Comparison of ENCODE assay signal across 11 mouse cellular contexts in genomic region chr2:91474358-91474757, GRCm38 (mm10). TPM values are rescaled to one million over a fixed set of nuclear protein-coding genes. Genes with fewer than 3 reads are reported as not detected.
DNase-seq lines count a peak whose midpoint lies in the region; ATAC-seq and TF ChIP-seq lines count a peak whose summit lies in the region.
"Had no signal": no experiment of that assay in that cellular context is flagged by ENCODE, and none has a peak within 500 bp of the region (broad histone marks: within the 10 kb centered on the region; RNA-seq: fewer than 3 reads in every experiment).

No protein-coding gene starts in this region.

- no peak for DNase-seq in hindbrain, embryonic 11.5 days (ENCODE audit: low spot score)
- no peak for DNase-seq in gastrocnemius, adult 8-10 months (ENCODE audit: low spot score in 2 of 2)
- DNase-seq in heart, adult 11 months, result no peak
- no peak for DNase-seq in testis, postnatal 10 days (ENCODE audit: low spot score)
- DNase-seq: heart, postnatal 36 days; liver had no signal

- no peaks in the 10 kb centered on the region for H3K9me3 ChIP-seq in liver, embryonic 16.5 days (replicated peaks; ENCODE audit: control insufficient read depth, low read length)
- no peaks in the 10 kb centered on the region for H3K9me3 ChIP-seq in liver, embryonic 12.5 days (replicated peaks)
- no peaks in the 10 kb centered on the region for H3K9me3 ChIP-seq in hindbrain, embryonic 11.5 days (ENCODE audit: control insufficient read depth, low read length)
- H3K9me3 ChIP-seq in kidney, embryonic 16.5 days (ENCODE audit: low read length), result no peaks in the 10 kb centered on the region
- H3K9me3 ChIP-seq: midbrain, embryonic 15.5 days had no signal

- TF ChIP-seq POLR2A in small intestine, adult 2 months (IDR thresholded peaks at IDR 0.05; ENCODE audit: low read depth, low read length), result no peak

- no peak overlapping the region for H3K27ac ChIP-seq in liver, embryonic 16.5 days (ENCODE audit: low read length)
- no peak overlapping the region for H3K27ac ChIP-seq in liver, embryonic 12.5 days
- no peak overlapping the region for H3K27ac ChIP-seq in hindbrain, embryonic 11.5 days (ENCODE audit: low read depth, low read length)
- no peak overlapping the region for H3K27ac ChIP-seq in kidney, embryonic 16.5 days (ENCODE audit: low read length)
- H3K27ac ChIP-seq in small intestine, adult 2 months (ENCODE audit: insufficient read depth, low read depth, low read length), result peak overlapping the region; percentile 55
- H3K27ac ChIP-seq: midbrain, embryonic 15.5 days had no signal

- ATAC-seq in liver, embryonic 16.5 days (ENCODE audit: low read depth), result 0 out of 2 replicates have a peak, but pooled peaks have one; percentile 24
- ATAC-seq in liver, embryonic 12.5 days, result no peak
- 0 out of 2 replicates have a peak, but pooled peaks have one; percentile 23 for ATAC-seq in hindbrain, embryonic 11.5 days (ENCODE audit: low FRiP score)
- peak; percentile 77 for ATAC-seq in kidney, embryonic 16.5 days (ENCODE audit: low FRiP score, low TSS enrichment)
- ATAC-seq: midbrain, embryonic 15.5 days had no signal

- no peak overlapping the region for H3K4me3 ChIP-seq in liver, embryonic 16.5 days (ENCODE audit: low read depth, low read length)
- H3K4me3 ChIP-seq in liver, embryonic 12.5 days, result no peak overlapping the region
- H3K4me3 ChIP-seq in hindbrain, embryonic 11.5 days (ENCODE audit: low read depth, low read length), result no peak overlapping the region
- H3K4me3 ChIP-seq in kidney, embryonic 16.5 days (ENCODE audit: low read length), result no peak overlapping the region
- peak overlapping the region; percentile 23 for H3K4me3 ChIP-seq in small intestine, adult 2 months (ENCODE audit: low read depth, low read length)
- H3K4me3 ChIP-seq: midbrain, embryonic 15.5 days had no signal

- no peaks in the 10 kb centered on the region for H3K27me3 ChIP-seq in liver, embryonic 16.5 days (ENCODE audit: control insufficient read depth, insufficient read depth, low read depth, low read length)
- H3K27me3 ChIP-seq in liver, embryonic 12.5 days (replicated peaks), result peaks cover 4% of the 10 kb centered on the region; the same call in 1 of the 2 replicates
- H3K27me3 ChIP-seq in hindbrain, embryonic 11.5 days (ENCODE audit: control insufficient read depth, insufficient read depth, low read length), result no peaks in the 10 kb centered on the region
- H3K27me3 ChIP-seq in kidney, embryonic 16.5 days (ENCODE audit: insufficient read depth, low read length), result no peaks in the 10 kb centered on the region
- H3K27me3 ChIP-seq in small intestine, adult 2 months (ENCODE audit: control insufficient read depth, insufficient read depth, low read length), result no peaks in the 10 kb centered on the region
- H3K27me3 ChIP-seq: midbrain, embryonic 15.5 days had no signal

- no peaks in the 10 kb centered on the region; the same call in 1 of the 2 replicates for H3K36me3 ChIP-seq in liver, embryonic 16.5 days (ENCODE audit: control insufficient read depth, insufficient read depth)
- H3K36me3 ChIP-seq in liver, embryonic 12.5 days, result peaks cover 25% of the 10 kb centered on the region
- 0 out of 2 replicates have a peak, but pooled peaks cover 2% of the 10 kb centered on the region for H3K36me3 ChIP-seq in hindbrain, embryonic 11.5 days (ENCODE audit: control insufficient read depth, insufficient read depth, low read length)
- peaks cover 31% of the 10 kb centered on the region for H3K36me3 ChIP-seq in kidney, embryonic 16.5 days (ENCODE audit: insufficient read depth, low read length)
- H3K36me3 ChIP-seq in small intestine, adult 2 months (ENCODE audit: control insufficient read depth, insufficient read depth, low read length), result peaks cover 26% of the 10 kb centered on the region
- H3K36me3 ChIP-seq: midbrain, embryonic 15.5 days had no signal

- no peak overlapping the region for H3K9ac ChIP-seq in liver, embryonic 16.5 days (ENCODE audit: low read depth, low read length)
- no peak overlapping the region for H3K9ac ChIP-seq in liver, embryonic 12.5 days
- no peak overlapping the region for H3K9ac ChIP-seq in hindbrain, embryonic 11.5 days (ENCODE audit: low read depth, low read length)
- no peak overlapping the region; the same call in 1 of the 2 replicates for H3K9ac ChIP-seq in kidney, embryonic 16.5 days (replicated peaks; ENCODE audit: low read length)
- H3K9ac ChIP-seq: midbrain, embryonic 15.5 days had no signal

- no peaks in the 10 kb centered on the region for H3K4me1 ChIP-seq in liver, embryonic 16.5 days (ENCODE audit: control insufficient read depth, low read depth, low read length)
- H3K4me1 ChIP-seq in liver, embryonic 12.5 days, result peaks cover 5% of the 10 kb centered on the region
- peaks cover 10% of the 10 kb centered on the region for H3K4me1 ChIP-seq in hindbrain, embryonic 11.5 days (replicated peaks; ENCODE audit: control insufficient read depth, insufficient read depth, low read length)
- peaks cover 15% of the 10 kb centered on the region for H3K4me1 ChIP-seq in kidney, embryonic 16.5 days (ENCODE audit: insufficient read depth, low read length)
- H3K4me1 ChIP-seq in small intestine, adult 2 months (ENCODE audit: control insufficient read depth, insufficient read depth, insufficient read length, low read length), result peaks cover 34% of the 10 kb centered on the region

- TF ChIP-seq CTCF in small intestine, adult 2 months (IDR thresholded peaks at IDR 0.05; ENCODE audit: extremely low read depth, insufficient read length, insufficient replicate concordance, low read depth, low read length), result no peak

- H3K4me2 ChIP-seq in liver, embryonic 16.5 days (ENCODE audit: low read depth, low read length), result no peak overlapping the region
- no peak overlapping the region for H3K4me2 ChIP-seq in liver, embryonic 12.5 days
- H3K4me2 ChIP-seq in hindbrain, embryonic 11.5 days (replicated peaks; ENCODE audit: low read depth, low read length), result no peak overlapping the region
- peak overlapping the region; percentile 24 for H3K4me2 ChIP-seq in kidney, embryonic 16.5 days (replicated peaks; ENCODE audit: low read depth, low read length)
- H3K4me2 ChIP-seq: midbrain, embryonic 15.5 days had no signal

- 62% methylated on average over 12 of the region's 12 CpGs for WGBS in liver, embryonic 16.5 days (ENCODE audit: insufficient replicate concordance)
- 70% methylated on average over 12 of the region's 12 CpGs for WGBS in liver, embryonic 12.5 days (ENCODE audit: insufficient replicate concordance)
- WGBS in hindbrain, embryonic 11.5 days, result 73% methylated on average over 12 of the region's 12 CpGs
- WGBS in kidney, embryonic 16.5 days, result 34% methylated on average over 12 of the region's 12 CpGs
- 21% methylated on average over 12 of the region's 12 CpGs for WGBS in small intestine, adult 2 months

RNA-seq across cellular contexts. Expression of gene Lrp4, which starts 17.0 kb away (rescaled TPM):
- polyA plus RNA-seq in liver, embryonic 16.5 days (2015; fragmentation: Nextera tagmentation; extraction: Ambion mirVana), result 1.4 and 1.7 TPM in 2 replicates
- 1.0 and 1.2 TPM in 2 replicates for polyA plus RNA-seq in liver, embryonic 12.5 days (2016; fragmentation: Nextera tagmentation; extraction: Ambion mirVana)
- 5.9 TPM in 2 replicates for polyA plus RNA-seq in hindbrain, embryonic 11.5 days (2014; fragmentation: Nextera tagmentation; extraction: Ambion mirVana)
- polyA plus RNA-seq in kidney, embryonic 16.5 days (2015; fragmentation: Nextera tagmentation; extraction: Ambion mirVana), result 7.6 and 9.0 TPM in 2 replicates
- polyA plus RNA-seq in small intestine, adult 2 months (2012; rRNA removed), result 6.4 and 12.0 TPM in 2 replicates
- total RNA-seq in gastrocnemius, adult 8-10 months (2022), result 1 to 10 TPM; 6.9 to 9.4 (median 9.2) TPM

RNA-seq across cellular contexts. Expression of gene 1110051M20Rik, which starts 29.9 kb away (rescaled TPM):
- 6.0 and 6.7 TPM in 2 replicates for polyA plus RNA-seq in liver, embryonic 16.5 days (2015; fragmentation: Nextera tagmentation; extraction: Ambion mirVana)
- 9.1 and 10.4 TPM in 2 replicates for polyA plus RNA-seq in liver, embryonic 12.5 days (2016; fragmentation: Nextera tagmentation; extraction: Ambion mirVana)
- polyA plus RNA-seq in hindbrain, embryonic 11.5 days (2014; fragmentation: Nextera tagmentation; extraction: Ambion mirVana), result 102 and 104 TPM in 2 replicates
- polyA plus RNA-seq in kidney, embryonic 16.5 days (2015; fragmentation: Nextera tagmentation; extraction: Ambion mirVana), result 66.9 and 68.9 TPM in 2 replicates
- polyA plus RNA-seq in small intestine, adult 2 months (2012; rRNA removed), result 2.5 and 3.9 TPM in 2 replicates
- 10 to 100 TPM; 15.2 to 21.6 (median 18.8) TPM for total RNA-seq in gastrocnemius, adult 8-10 months (2022)

RNA-seq across cellular contexts. Expression of gene Ckap5, which starts 52.2 kb away (rescaled TPM):
- 32.8 and 39.3 TPM in 2 replicates for polyA plus RNA-seq in liver, embryonic 16.5 days (2015; fragmentation: Nextera tagmentation; extraction: Ambion mirVana)
- polyA plus RNA-seq in liver, embryonic 12.5 days (2016; fragmentation: Nextera tagmentation; extraction: Ambion mirVana), result 57.7 and 59.1 TPM in 2 replicates
- 132 and 171 TPM in 2 replicates for polyA plus RNA-seq in hindbrain, embryonic 11.5 days (2014; fragmentation: Nextera tagmentation; extraction: Ambion mirVana)
- polyA plus RNA-seq in kidney, embryonic 16.5 days (2015; fragmentation: Nextera tagmentation; extraction: Ambion mirVana), result 63.7 and 70.3 TPM in 2 replicates
- polyA plus RNA-seq in small intestine, adult 2 months (2012; rRNA removed), result 1.1 and 2.7 TPM in 2 replicates
- total RNA-seq in gastrocnemius, adult 8-10 months (2022), result 10 to 100 TPM; 27.3 to 38.2 (median 34.4) TPM
